Mouse (Mus musculus) urinary bladder, adult 18-20 months (tissue): ENCODE results near the gene Anapc16.
A peak's percentile ranks its signal among the peaks of the same experiment; 100 is the strongest.

Experiments used
- DNase-seq, 2 experiments: peaks; one replicate each; pipeline ENCODE4 v3.0.0; 2022; ENCODE audit warnings: low spot score in 2 of 2, mixed read lengths in 2 of 2

Anapc16 gene

DNA sequence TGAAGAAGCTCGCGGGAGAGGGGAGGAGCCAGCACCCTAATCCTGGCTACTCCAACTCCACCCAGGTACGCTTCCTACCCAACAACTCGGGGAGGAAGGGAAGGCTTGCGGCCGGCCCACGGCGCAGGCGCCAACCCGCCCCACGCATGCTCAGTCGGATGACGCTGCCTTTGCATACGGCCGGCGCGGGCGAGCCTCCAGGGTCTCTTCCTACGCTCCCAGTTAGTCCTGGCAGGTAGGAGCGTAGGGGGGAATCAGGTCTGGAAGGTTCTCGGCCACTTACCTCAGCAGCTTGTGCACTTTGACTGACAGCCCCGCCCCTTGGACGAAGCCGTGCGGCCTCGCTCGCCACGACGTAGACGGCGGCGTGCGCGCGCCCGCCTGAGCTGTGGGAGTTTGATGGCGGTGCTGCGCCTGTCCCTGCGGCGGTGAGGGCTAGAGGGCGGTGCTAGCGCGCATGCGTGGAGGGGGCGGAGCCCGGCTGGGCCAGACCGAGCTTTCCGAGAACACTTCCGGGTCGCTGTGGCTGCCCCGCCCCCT, at the start of gene Anapc16, which contains the start of gene Ascc1:
Gene Anapc16 (minus strand): TSS at position 463 of the 540 bp plus-strand sequence.
Gene Ascc1 (plus strand): TSS at position 133 of the 540 bp plus-strand sequence.
- peak; percentile 95 for DNase-seq

DNA sequence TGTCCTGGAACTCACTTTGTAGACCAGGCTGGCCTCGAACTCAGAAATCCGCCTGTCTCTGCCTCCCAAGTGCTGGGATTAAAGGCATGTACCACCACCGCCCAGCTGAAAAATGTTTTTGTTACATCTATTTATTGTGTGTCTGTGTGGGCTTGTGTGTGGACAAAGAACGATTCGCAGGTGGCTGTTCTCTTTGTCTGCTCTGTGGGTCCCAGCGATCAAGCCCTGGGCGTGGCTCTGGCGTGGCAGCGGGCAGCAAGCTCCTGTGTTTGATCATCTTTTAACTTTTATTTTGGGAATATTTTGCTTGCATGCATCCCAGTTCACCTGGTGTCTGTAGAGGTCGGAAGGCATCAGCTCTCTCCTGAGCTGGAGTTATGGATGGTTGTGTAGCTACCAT, 47.6 kb upstream of the Anapc16 start:
- no peak for DNase-seq

DNA sequence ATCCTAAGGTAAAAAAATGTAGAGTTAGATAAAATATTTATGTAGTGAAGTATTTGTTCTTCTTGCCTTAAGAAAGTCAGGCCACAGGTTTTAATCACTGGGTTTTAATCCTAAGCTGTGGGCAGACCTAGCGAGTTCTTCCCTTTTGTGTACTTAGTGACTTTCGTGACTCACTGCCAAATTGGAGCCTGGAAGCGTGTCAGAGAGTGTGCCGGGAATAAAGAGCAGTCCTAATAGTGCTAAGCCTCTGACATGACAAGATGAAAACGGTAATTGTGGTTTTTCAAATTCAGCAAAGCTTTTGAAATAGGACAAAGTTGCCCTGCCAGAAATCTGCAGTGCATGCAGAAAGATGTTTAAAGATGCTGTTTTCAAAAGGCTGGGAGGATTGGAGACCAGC, 43.8 kb upstream of the Anapc16 start:
- peak in 1 of 2 experiments; percentile 10 for DNase-seq

DNA sequence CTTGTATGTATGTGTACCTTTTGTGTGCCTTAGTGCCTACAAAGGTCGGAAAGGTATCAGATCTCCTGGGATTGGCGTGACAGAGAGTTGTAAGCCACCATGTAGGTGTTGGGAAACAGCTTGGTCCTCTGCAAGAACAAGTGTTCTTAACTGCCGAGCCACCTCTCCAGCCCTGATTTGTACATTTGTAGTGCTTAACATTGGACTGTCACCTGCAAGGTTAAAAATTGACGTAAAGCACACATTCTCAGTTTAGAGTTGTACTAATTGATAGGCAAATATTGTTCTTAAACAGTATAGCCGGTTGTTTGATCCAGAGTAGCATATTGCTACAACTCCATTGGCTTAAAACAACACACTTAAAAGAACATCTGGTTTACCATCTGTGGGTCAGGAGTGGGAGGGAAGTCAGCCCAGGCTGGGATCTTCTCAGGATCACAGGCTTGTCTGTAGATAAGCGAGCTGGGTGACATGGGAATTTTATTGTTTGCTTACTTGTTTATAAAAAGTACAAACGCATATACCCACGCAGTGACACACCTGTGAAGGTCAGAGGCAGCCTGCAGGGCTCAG, 39.5 kb upstream of the Anapc16 start:
- DNase-seq, result no peak

DNA sequence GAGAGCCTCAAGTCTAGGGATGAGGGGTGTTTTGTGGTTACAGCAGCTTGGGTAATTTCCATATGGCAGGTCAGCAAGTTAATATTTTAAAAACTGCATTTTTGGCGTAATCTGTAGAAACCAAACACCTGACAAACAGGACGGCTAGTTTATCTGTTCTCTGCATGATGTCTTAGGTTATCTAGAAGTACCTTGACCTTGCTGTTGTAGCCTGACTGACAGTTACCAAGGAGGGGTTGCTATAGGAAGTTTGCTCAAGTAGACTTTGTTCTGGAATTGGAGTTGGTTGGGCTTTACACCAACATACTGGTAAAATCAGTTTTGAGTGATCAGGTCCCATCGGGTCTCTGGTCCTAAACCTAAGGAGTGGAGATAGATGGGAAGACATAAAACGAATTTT, 32.8 kb upstream of the Anapc16 start:
- no peak for DNase-seq

DNA sequence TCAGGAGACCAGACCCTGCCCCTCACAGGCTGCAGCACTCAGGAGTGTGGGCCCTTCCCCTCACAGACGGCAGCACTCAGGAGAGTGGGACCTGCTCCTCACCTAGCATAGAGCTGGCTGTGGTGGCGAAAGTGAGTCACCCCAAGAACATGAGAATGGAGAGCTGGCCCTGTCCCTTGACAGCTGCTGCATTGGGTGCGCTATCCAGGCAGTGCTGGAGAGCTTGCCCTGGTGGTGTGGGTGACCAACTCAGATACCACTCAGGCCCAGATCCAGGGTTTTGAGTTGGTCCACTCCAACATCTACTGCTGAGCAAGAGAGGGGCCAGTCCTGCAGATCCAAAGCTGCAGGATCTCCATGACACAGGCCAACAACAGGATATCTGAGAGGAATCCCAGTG, 31.7 kb upstream of the Anapc16 start:
- no peak for DNase-seq

DNA sequence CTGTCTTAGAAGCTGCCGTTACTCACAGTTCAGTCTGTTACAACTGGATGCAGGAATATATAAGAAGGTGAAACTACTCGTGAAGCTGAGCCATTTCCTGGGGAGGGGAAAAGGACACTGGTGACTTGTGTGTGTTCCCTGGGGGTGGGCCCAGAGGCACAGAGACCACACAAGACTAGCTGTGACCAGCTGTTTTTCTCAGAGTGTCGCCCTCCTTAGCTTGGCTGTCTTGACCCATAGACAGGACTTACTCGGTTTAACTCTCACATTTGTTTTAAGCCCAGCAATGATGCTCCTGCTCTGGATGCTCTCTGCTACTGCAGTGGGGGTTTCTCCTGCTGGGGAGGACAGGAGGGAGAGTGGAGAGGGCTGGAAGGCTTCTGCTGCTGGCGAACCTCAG, 30.1 kb upstream of the Anapc16 start:
- DNase-seq, result no peak

DNA sequence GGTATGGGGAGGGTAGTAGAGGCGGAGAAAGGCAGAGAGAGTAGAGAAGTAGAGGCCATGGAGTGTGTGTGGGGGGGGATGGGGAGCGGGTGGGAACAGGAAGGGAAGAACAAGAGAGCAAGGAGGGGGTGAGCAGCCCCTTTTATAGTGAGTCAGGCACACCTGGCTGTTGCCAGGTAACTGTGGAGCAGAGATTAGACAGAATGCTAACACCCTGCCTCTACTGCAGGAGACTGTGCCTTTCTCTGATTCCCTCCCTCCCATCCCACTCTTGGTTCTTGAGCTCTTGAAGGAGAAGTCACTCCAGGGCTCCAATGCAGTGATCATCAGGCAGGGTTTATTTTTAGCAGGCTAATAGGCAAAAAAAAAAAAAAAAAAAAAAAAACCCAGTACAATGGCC, 29.7 kb upstream of the Anapc16 start:
- no peak for DNase-seq

DNA sequence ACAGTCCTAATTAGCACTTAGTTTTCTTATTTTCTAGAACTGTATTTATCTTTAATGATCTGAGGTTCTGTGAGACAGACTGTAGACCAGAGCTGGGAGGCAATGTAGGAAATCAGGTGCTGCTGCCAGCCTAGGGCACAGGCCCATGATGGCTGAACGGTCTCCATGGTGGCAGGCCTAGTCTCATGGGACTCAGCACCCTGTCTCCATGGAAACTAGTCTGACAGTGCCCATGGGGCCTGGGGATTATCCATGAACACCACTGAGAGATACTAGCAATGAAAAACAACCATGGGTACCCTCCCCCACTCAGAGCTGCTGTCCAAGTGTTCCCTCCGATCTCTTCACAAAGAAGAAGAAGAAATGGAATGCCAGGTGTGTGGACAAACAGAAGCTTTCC, 29.1 kb upstream of the Anapc16 start:
- DNase-seq, result no peak

DNA sequence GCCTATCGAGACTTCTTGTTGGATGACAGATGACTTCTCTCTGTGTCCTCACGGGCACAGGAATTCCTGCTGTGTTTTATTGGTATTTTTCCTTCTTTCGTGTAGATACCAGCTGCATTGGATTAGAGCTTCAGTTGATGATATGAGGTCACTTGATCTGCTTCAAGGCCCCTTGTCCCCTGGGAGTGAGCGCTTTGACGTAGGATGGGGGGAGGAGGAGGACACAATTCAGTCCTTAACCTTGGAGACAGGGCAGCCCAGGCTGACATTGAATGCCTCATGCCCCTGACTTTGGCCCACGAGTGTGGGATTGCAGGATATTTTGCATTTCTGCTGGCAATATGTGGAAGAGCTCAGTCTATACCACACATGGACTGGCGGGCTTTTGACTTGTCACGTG, 28.6 kb upstream of the Anapc16 start:
- no peak for DNase-seq

DNA sequence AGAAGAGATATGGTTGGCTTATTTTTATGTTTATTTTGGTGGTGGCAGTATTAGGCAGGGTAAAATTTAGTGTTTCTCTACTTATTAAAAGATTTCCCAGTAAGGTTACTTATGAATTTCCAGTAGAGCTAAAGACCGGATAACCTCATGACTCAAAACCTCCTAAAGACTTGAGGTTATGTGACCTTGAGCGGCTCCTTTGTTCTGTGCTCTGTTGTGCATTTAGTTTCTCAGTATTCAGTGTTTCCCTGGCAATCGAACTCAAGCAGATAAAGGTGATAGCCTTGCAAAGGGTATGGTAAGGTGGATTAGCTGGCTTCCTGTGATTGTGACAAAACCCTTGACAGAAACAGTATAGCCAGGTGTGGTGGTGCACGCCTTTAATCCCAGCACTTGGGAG, 26.5 kb upstream of the Anapc16 start:
- no peak for DNase-seq

DNA sequence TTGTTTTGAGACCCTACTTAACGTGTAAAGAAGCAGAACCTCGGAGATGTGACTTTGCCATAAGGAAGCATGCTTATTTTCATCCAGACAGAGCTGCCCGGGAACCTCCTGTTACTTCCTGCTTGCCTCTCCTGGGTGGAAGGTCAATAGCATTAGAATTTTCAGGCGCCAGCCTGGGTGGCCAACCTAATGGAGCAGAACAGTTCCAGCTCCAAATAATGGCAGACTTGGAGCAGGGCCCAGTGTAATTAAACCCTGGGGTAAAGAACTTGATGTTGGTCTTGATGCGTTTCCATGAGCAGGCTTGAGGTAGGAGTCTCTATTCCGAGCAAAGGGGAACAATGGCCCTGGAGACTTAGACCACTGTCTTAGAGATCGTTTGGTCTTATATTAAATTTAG, 26.0 kb upstream of the Anapc16 start:
- DNase-seq, result no peak

DNA sequence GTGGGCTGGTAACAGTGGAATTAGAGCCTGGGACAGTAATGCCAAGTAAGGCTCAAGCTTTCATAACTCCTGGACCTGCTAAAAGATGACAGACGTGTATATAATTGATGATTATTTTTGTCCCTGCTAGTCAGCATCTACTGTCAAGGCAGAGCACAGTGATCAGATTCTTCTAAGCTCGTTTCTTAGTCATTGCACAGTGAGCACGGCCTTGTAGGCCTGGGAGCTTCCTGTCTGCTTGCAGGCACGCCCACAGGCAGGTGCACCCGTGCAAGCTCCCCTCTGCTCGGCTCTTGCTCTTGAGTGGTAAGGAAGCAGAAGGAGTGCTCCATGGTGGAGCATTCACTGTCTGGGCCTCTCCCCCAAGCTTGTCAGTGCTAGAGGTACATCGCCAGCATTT, 25.2 kb upstream of the Anapc16 start:
- no peak for DNase-seq

DNA sequence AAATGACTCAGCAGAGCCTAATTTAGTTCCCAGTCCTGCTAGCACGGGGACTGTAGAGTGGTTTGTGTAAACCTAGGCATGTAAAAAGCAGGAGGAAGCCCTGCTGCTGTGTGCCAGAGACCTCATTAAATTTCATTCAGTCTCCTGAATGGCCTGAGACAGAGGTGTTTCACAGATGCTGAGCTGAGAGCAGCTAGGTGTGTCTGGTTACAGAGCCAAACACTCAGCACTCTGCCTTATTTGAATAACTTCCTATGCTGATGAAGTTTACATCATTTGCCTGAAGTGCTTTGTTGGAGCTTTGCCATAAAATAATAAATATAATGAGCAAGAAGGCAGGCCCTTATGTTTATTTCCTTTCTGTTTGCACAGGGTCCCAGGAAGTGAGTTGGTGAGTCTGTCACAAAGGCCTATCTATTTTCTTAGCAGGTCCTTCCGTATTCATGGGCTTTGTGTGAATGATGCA, 24.7 kb upstream of the Anapc16 start:
- DNase-seq, result no peak

DNA sequence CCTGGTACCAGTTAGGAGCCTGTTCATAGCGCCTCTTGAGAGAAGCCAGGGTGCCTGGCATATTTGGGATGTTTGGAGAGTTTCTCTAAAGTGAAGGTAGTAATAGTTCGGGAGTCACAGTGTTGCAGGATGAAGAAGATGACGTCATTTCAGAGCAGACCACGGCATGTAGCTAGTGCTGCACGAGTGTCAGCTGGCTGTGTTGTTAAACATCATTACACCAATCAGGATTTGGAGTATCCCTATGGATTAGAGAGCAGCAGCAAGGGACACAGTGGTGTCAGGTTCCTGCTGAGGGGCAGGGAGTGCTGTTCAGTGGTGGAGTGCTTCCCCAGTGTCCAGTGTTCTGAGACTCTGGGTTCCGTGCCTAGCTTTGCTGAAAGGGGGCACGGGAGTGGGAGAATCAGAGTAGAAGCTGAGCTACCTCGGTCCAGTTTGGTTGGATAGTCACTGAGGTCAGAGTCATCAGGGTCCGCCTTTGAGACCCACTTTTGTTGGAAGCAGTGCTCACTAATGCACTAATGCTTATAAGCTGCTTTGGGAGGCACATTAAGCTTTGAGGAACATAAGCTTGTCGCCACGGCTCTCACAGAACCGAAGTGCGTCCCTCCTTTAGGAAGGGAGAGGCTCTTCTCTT, 23.9 kb upstream of the Anapc16 start:
- DNase-seq, result no peak

DNA sequence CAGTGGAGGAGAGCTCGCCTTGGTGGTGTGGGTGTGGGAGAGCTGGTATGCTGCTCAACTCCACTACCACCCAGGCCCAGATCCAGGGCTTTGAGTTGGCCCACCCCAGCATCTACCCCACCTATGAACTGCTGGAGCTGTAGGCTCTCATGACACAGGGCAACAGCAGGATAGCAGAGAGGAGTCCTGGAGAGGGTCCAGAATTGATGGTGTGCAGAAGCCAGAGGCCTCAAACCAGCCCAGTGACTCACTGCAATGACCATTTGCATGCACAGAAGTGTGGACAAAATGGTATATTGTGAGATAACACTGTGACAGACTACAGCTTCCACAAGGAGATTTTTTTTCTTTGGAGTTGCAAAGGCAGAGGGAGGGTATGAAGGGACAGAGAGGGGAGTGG, 20.8 kb upstream of the Anapc16 start:
- DNase-seq, result no peak

DNA sequence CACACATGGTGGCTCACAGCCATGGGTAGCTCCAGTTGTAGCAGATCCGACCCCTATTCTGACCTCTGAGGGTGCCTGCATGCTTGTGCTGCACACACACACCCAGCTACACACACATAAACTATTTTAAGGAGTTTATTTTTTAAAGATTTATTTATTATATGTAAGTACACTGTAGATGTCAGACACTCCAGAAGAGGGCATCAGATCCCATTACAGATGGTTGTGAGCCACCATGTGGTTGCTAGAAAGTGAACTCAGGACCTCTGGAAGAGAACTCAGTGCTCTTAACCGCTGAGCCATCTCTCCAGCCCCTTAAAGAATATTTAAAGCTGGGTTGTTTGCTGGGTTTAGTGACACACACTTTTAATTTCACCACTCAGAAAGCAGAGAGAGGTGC, 16.4 kb upstream of the Anapc16 start:
- DNase-seq, result no peak

DNA sequence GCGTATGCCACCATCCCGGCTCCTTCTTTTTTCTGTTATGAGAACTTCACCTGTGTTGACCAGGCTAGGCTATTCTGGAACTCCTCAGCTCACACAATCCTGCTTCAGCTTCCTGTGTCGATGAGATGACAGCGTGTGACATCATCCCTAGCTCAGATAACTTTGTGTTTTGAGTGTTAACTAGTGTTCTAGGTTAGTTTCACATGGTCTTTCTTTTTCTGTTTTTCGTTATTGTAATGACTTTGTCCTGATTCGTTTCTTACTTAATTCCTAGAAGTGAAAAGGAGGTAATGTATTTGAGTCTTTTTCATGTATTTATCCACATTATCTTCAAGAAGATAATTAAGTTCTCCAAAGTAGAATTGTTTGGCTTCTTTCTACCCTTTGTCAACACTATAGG, 13.3 kb upstream of the Anapc16 start:
- DNase-seq, result no peak

DNA sequence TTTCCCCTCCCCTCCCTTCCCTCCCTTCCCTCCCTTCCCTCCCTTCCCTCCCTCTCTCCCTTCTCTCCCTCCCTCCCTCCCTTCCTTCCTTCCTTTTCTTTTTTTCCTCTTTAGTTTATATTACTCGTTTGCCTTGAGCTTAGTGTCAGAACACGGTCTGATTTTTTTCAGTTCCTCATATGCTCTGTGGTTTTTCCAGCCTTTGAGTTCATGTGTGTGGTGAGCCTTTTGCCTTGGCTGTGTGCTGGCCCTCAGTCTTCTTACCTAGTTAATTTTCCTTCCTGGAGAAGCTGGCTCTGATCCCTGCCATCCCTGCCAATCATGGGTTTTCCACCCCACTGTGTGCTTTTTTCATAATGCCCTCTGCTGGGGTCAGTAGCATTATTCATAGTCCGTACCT, 6.2 kb upstream of the Anapc16 start:
- no peak for DNase-seq

DNA sequence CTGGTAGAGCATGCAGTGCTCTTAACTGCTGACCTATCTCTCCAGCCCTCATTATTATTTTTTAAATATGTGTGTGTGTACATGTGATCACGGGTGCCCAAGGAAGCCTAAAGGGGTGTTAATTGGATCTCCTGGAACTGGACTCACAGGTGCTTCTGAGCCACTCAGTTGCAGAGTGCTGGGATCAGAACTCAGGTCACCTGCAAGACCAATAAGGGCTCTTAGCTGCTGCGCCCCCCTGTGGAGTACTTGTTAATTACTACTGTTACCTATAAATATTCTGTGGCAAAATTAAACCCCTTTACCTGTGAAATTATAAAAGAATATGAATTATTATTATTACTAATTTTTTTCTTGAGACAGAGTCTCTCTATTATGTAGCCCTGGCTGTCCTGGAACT, 2.3 kb upstream of the Anapc16 start:
- DNase-seq, result no peak

DNA sequence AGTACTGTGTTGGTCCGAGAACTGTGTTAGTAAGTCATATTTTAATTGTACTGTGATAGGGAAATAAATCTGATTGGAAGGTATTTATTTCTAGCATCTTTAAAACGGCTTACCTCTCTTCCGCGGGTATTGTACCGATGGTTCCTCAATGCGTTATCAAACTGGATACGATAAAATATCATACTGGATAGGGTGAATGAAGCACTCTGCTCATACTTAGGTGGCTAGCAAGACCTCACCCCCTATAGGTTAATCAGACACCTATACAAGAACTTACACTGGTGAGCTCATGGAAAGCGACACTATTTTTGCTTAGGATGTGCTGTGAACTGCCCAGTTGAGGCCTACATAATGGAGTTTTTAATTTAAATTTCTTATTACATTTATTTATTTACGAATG, 912 bp upstream of the Anapc16 start:
- no peak for DNase-seq

DNA sequence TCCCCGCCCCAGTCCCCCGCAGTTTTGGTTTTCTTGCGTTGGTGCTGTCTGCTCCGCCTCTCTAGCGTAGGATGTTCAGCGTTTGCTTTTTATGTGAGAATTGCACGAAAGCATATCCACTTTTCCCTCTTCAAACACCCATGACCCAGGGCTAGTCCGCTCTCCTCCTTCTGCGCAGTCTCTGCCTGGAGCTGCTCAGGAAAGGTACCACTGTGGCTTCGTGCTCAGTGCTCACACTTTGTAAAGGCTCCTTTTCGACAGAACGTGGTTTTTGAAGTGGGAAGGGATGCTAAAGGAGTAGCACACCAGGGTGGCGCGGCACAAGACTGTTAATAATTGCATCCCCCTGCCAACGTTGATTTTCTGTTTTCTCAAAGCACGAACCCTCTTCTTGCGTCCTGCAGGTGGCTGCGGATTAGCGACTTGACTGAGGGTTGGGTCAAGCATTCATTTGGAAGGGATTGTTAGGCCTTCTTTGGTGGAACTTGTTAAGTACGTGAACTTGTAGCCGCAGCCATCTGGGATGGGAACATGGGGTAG, 348 bp upstream of the Anapc16 start:
- DNase-seq, result no peak

DNA sequence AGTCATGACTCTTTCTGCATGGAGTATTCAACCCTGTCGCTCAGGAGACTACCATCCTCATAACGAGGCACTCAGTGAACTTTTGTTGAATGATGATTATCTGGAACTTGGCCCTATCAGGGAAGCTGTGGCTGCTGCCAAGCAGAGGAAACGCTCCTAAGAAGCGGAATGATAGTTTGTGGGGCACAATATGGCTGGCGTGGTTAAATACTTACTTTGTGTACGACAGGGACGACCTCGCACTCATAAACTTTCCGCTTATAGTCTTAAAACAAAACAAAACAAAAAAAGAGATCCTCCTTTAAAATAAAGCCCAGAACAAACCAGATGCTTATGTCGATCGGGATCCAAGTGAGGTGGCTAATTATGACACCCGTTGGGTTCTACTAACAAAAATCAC, 732 bp downstream of the Anapc16 start:
- DNase-seq, result no peak
